Mouse (Mus musculus) left cerebral cortex, adult 2 months (tissue): Measurements from ENCODE around the gene Ms4a15. TPM values are rescaled to one million over a fixed set of nuclear protein-coding genes. Genes with fewer than 3 reads are reported as not detected.

Experiments used
- DNase-seq, 2 experiments: peaks; one replicate each; pipeline ENCODE4 v3.0.0; 2021 to 2022; ENCODE audit warnings: low spot score in 2 of 2, mixed read lengths in 1 of 2; ENCODE audit errors: extremely low spot score in 1 of 2
- H3K27ac ChIP-seq: fragments of 200-600 bp; 2 replicates; pipeline ENCODE4 v1.8.1; 2022
- H3K4me3 ChIP-seq: fragments of 200-600 bp; 2 replicates; pipeline ENCODE4 v1.8.1; 2022
- CTCF ChIP-seq: fragments of 200-600 bp; IDR thresholded peaks from 2 replicates; pipeline ENCODE4 v1.8.1; 2022; ENCODE audit warnings: antibody characterized with exemption, mild to moderate bottlenecking, moderate library complexity
- intact Hi-C: fragments of 180-260 bp; cut with DNase I; formaldehyde crosslinking; loops from one replicate; pipeline ENCODE4 v1.15.1; 2025
- total RNA-seq, 2 experiments: library from RNA; stranded (reverse); gene quantifications; 2 replicates each; pipeline ENCODE4 v1.2.3; 2021

The Ms4a15 gene
- total RNA-seq, 2 experiments from 2014 or later: not detected

DNA sequence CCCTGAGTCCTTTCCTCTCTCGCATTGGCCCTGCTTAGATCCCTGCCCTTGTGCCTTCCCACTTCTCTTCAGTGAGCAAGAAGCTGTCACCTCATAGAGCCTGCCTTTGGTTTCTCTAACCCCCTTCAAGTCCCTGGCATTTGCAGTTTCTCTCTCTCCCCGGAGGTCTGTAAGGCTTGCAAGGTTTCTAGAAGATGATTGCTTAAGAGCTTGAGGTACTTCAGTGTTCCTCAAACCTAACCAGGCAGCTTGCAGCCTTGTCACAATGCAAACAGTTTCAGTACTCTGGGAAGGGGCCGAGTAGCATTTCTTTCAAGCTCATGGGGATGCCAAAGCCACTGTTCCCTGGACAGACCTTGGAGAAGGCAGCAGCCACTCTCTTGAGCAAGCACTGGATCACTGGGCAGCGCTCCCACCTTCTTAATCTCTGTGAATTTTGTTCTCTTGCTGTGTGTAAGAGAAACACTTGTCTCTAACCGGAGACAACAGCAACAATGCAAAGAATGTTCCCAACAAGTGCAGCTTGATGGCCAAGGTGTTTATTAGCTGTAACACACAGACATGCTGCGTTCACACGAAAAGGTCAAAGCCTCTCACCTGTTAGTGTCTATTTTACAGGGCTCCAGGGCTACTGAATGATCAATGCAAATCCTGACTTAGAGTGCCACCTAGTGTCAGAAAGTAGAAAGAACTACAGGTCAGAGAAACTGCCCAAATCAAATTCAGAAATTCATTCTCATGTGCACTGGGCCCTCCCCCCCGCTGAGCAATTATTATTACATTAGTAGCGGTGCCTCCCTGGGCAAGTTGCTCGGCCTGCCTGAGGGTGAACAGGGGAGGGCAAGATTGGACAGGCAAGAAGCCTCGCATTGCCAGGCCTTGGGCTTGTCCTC lies 33.7 kb downstream of the Ms4a15 start:
- Histone ChIP-seq H3K27ac (no peak overlapping the region), H3K4me3 (no peak overlapping the region)
- peak; percentile 87 for TF ChIP-seq CTCF
- peak in 1 of 2 experiments; percentile 29 for DNase-seq
- intact Hi-C loops: loop anchor here (2.0 kb wide), 3 partner anchors 51 to 293 kb away; no protein-coding TSS in a partner anchor

DNA sequence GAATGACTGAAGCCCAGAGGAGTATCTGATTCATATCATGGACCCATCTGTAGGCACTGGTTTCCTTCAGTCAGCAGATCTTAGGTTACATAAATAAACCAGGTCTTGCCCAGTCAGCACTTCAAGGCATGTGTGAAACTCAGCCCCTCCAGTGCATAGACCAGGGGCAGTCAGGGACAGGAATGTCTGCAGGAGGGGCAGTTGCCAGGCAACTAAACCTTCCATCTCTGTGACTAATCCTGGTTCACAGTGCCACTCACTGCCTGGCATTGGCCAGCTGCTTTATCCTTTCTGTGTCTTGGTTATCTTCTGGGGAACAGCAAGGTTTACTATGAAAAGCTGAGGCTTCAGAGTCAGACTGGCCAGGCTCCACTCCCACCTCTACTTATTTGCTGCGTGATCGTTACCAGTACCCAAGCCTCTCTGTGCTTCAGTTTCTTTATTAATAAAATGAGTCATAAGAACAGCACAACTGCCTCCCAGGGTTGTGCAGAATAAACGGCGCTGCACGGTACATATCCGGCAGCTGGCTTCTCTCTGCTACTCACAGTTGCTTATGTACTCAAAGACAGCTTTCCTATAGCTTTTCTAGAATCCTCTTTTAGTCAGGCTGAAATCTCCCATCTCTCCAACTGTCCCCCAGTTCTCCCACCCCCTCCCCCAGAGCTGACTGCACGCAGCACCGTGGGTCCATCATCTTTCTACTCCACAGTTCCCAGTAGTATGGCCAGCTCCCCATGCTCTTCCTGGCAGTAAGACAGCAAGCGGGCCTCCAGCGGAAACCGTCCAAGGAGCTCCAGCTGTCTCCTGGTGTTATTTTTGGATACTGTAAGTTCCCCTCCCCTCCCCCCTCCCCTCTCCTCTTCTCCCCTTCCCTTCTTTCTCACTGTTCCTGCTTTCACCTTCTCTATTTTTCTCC lies 40.8 kb downstream of the Ms4a15 start:
- H3K27ac ChIP-seq: peak overlapping the region; percentile 62
- DNase-seq: peak; percentile 26 to 36
- TF ChIP-seq CTCF: no peak
- no peak overlapping the region for H3K4me3 ChIP-seq
- intact Hi-C loops: no loop called here

DNA sequence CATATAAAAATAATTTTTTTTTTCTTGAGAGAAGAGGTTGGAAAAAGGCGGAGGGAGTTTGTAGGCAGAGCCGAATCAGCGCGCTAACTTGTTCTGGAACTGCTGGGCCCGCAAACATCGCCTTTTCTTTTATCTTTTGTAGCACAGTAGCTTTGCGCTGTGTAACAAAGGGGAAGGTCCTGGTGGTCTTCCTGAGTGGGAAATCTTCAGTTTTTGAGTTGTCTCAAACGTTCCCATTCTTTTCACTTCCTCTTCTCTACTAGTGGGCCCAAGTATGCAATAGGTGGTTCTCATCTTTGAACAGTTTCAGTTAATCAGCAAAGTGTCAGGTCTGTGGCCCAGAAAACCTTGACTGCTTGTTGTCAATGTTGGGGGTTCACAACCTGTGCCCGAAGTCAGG lies 43.5 kb downstream of the Ms4a15 start:
- intact Hi-C loops: loop anchor here (1.0 kb wide), 1 partner anchor 240 kb away; no protein-coding TSS in a partner anchor
- peak overlapping the region; percentile 34 for H3K4me3 ChIP-seq
- DNase-seq: no peak
- no peak for TF ChIP-seq CTCF
- H3K27ac ChIP-seq: peak overlapping the region; percentile 66

DNA sequence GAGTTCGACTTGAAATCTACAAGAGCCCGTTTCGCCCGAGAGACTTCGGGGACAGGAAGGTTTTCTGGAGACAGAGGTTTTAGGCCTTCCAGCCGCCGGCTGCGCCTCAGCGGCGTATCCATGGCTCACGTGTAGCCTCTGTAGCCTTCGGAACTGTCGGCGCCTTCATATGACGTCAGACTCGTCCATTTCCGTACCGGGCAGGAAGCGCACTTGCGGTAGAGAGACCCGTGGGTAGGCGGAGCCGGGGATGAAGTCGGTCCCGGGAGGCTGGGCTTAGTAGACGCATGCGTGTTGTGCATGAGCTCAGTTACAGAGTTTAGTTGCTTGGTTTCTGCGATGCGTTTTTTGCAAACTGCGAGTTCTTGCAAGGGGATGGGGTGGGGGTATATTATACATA lies 43.9 kb downstream of the Ms4a15 start, which contains the start of gene Ccdc86:
TSS of gene Ccdc86 (minus strand) at position 155 of the 400 bp plus-strand sequence.
- Histone ChIP-seq H3K27ac (peak within 1 kb of the TSS; percentile 66), H3K4me3 (peak within 1 kb of the TSS; percentile 84)
- peak; percentile 96 to 97 for DNase-seq
- intact Hi-C loops: loop anchor here (1.0 kb wide), 1 partner anchor 240 kb away; no protein-coding TSS in a partner anchor
- no peak for TF ChIP-seq CTCF

DNA sequence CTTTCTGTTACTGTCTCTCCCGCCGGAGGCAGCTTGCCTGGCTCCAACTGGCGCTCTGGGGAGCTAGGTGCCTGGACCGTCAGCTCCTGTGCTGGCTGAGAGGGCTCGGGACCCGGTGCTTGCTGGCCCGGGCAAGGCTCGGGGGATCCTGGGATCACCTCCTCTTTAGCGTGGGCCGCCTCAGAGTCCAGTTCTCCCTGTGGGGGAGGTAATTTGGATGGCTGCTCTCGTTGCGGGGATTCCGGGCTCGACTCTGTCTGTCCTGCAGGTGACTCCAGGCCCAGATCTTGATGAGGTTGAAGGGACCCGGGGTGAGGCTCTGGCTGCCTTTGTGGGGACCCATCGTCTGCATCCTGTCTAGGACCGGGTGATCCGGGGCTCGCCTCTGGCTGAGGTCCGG lies 44.6 kb downstream of the Ms4a15 start:
- H3K27ac ChIP-seq: no peak overlapping the region
- intact Hi-C loops: no loop called here
- TF ChIP-seq CTCF: no peak
- peak overlapping the region; percentile 84 for H3K4me3 ChIP-seq
- DNase-seq: peak in 1 of 2 experiments; percentile 24

DNA sequence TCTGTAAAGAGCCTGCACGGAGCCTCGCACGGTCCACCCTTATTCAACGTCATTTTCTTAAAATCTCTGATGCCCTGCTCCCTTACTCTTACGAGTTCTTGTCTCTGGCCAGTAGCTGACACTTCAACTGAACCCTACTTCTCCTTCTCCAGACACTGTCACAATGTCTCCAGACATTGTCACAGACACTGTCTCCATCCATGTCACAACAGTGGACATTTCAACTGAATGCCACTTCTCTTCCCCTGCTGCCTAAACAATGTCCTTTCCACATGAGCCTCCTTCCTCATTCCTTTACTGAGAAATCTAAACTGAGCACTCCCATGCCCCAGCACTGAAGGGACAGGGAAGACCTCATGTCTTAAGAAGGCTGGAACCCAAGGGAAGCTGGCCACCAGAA lies 45.8 kb downstream of the Ms4a15 start:
- intact Hi-C loops: no loop called here
- H3K4me3 ChIP-seq: peak overlapping the region; percentile 84
- H3K27ac ChIP-seq: no peak overlapping the region
- no peak for DNase-seq
- no peak for TF ChIP-seq CTCF

DNA sequence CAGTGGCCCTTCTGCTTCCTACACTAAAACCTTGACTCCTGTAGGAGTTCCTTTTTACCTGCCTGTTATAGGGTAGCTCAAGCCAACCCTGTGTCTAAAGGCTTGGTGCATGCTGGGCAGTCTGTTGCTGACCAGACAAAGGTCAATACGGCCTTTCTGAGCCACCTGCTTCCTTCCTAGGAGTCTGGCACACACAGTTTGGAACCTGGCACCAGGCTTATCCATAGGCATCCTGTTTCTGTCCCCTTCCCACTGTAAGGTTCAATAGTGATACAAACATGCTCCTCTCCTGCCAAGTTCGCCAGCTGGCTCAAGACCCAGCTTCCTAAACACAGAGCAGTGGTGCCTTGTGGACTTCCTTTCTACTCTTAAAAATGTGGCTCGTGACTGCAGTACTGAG lies 46.5 kb downstream of the Ms4a15 start:
- no peak overlapping the region for H3K27ac ChIP-seq
- no peak overlapping the region for H3K4me3 ChIP-seq
- TF ChIP-seq CTCF: no peak
- intact Hi-C loops: no loop called here
- no peak for DNase-seq

DNA sequence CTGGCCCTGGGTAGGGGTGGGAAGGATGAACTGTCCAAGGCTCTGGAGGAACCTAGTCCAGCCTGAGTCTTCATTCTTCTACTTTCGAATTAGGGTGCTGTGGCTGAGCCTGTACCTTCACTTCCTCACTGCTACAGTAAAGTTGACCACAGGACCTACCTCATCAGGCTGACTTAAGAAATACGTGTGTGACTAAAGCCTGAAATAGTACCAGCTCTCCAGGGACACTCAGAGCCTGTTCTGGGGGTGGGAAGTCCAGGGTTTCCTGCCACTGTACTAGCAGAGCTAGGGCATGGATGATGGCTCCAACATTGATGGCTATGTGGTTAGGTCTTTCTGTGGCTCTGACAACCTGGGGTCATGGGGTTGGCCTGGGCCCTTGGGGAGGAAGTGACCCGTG lies 49.1 kb downstream of the Ms4a15 start:
- DNase-seq: no peak
- TF ChIP-seq CTCF: no peak
- intact Hi-C loops: no loop called here
- Histone ChIP-seq H3K27ac (no peak overlapping the region), H3K4me3 (no peak overlapping the region)

DNA sequence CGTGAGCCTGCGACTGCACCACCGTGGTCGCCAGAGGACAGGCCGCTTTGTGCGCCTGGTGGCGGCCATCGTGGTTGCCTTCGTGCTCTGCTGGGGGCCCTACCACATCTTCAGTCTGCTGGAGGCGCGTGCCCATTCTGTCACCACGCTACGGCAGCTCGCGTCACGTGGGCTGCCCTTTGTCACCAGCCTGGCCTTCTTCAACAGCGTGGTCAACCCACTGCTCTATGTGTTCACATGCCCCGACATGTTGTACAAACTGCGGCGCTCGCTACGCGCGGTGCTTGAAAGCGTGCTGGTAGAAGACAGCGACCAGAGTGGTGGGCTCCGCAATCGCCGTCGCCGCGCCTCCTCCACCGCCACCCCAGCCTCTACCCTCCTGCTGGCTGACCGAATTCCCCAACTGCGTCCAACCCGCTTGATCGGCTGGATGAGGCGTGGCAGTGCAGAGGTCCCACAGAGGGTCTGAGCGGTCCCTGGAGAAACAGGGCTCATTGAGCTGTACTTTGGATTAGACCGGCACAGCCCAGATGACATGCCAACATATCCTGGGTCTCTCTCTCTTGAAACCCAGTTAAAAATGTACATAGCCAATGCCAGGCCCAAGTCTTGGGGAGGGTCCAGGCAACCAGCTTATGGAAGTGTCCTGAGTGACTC lies 52.1 kb downstream of the Ms4a15 start:
- Histone ChIP-seq H3K27ac (no peak overlapping the region), H3K4me3 (no peak overlapping the region)
- TF ChIP-seq CTCF: no peak
- DNase-seq: no peak
- intact Hi-C loops: no loop called here

DNA sequence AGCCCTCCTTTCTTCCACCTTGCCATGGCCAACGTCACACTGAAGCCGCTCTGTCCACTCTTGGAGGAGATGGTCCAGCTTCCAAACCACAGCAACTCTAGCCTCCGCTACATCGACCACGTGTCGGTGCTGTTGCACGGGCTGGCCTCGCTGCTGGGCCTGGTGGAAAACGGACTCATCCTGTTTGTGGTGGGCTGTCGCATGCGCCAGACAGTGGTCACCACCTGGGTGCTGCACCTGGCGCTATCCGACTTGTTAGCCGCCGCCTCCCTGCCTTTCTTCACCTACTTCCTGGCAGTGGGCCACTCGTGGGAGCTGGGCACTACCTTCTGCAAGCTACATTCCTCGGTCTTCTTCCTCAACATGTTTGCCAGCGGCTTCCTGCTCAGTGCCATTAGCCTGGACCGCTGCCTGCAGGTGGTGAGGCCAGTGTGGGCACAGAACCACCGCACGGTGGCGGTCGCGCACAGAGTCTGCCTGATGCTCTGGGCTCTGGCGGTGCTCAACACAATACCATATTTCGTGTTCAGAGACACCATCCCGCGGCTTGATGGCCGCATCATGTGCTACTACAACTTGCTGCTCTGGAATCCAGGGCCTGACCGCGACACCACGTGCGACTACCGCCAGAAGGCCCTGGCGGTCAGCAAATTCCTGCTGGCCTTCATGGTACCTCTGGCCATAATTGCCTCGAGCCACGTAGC lies 52.8 kb downstream of the Ms4a15 start:
- H3K4me3 ChIP-seq: no peak overlapping the region
- intact Hi-C loops: no loop called here
- DNase-seq: peak; percentile 70 to 77
- H3K27ac ChIP-seq: no peak overlapping the region
- peak; percentile 77 for TF ChIP-seq CTCF

DNA sequence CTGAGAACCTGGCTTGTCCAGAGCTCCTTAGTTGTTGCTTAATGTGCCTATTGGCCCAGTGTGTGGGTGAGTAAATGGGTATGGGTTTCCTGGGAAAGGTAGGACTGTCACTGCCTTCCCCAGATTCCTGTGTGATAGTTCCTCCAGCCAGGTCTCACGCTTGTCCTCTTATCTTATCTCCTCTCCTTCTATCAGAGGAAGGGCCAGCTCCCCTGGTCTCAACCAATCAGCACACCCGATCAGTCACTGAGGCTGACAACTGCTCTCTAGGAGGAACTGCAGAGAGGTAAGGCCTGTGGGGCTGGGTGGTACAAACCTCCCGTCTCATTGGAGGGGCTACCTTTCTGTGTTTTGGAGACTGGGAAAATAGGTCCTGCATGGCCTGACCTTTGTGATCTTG lies 54.3 kb downstream of the Ms4a15 start:
- intact Hi-C loops: no loop called here
- TF ChIP-seq CTCF: no peak
- Histone ChIP-seq H3K27ac (no peak overlapping the region), H3K4me3 (no peak overlapping the region)
- DNase-seq: no peak
